Mouse (Mus musculus): ENCODE results near the gene Gramd1b.

Gramd1b gene

GRCm38 (mm10) chr9:40400171-40400570, 131.0 kb downstream of the Gramd1b start:
- DNase-seq (ENCODE audit: low spot score in 2 of 2) = no peak

GRCm38 (mm10) chr9:40399359-40399932, 131.7 kb downstream of the Gramd1b start:
- DNase-seq (ENCODE audit: low spot score in 2 of 2) = no peak

- no peak for DNase-seq (ENCODE audit: low spot score in 2 of 2)
Observed at GRCm38 (mm10) chr9:40397471-40398245, 133.5 kb downstream of the Gramd1b start.

GRCm38 (mm10) chr9:40397036-40397435, 134.1 kb downstream of the Gramd1b start:
- DNase-seq (ENCODE audit: low spot score in 2 of 2) = peak in 1 of 2 experiments; percentile 71

GRCm38 (mm10) chr9:40396171-40396570, 135.0 kb downstream of the Gramd1b start:
- DNase-seq (ENCODE audit: low spot score in 2 of 2) = no peak

GRCm38 (mm10) chr9:40391852-40392695, 139.1 kb downstream of the Gramd1b start:
- DNase-seq (ENCODE audit: low spot score in 2 of 2) = no peak

- no peak for DNase-seq (ENCODE audit: low spot score in 2 of 2)
Observed at GRCm38 (mm10) chr9:40391359-40391758, 139.8 kb downstream of the Gramd1b start.

- no peak for DNase-seq (ENCODE audit: low spot score in 2 of 2)
Observed at GRCm38 (mm10) chr9:40390904-40391303, 140.3 kb downstream of the Gramd1b start.

- no peak for DNase-seq (ENCODE audit: low spot score in 2 of 2)
Observed at GRCm38 (mm10) chr9:40390396-40390760, 140.8 kb downstream of the Gramd1b start.

GRCm38 (mm10) chr9:40389669-40390395, 141.4 kb downstream of the Gramd1b start:
- no peak for DNase-seq (ENCODE audit: low spot score in 2 of 2)

GRCm38 (mm10) chr9:40389175-40389574, 142.0 kb downstream of the Gramd1b start:
- no peak for DNase-seq (ENCODE audit: low spot score in 2 of 2)

- no peak for DNase-seq (ENCODE audit: low spot score in 2 of 2)
Observed at GRCm38 (mm10) chr9:40384781-40385180, 146.4 kb downstream of the Gramd1b start.

- no peak for DNase-seq (ENCODE audit: low spot score in 2 of 2)
Observed at GRCm38 (mm10) chr9:40382508-40382907, 148.7 kb downstream of the Gramd1b start.

GRCm38 (mm10) chr9:40381416-40382411, 149.5 kb downstream of the Gramd1b start:
- no peak for DNase-seq (ENCODE audit: low spot score in 2 of 2)

GRCm38 (mm10) chr9:40376711-40377410, 154.3 kb downstream of the Gramd1b start:
- DNase-seq (ENCODE audit: low spot score in 2 of 2) = no peak

GRCm38 (mm10) chr9:40376139-40376541, 155.0 kb downstream of the Gramd1b start:
- DNase-seq (ENCODE audit: low spot score in 2 of 2) = no peak

GRCm38 (mm10) chr9:40375518-40375917, 155.7 kb downstream of the Gramd1b start:
- no peak for DNase-seq (ENCODE audit: low spot score in 2 of 2)

GRCm38 (mm10) chr9:40374992-40375391, 156.2 kb downstream of the Gramd1b start:
- DNase-seq (ENCODE audit: low spot score in 2 of 2) = no peak

- no peak for DNase-seq (ENCODE audit: low spot score in 2 of 2)
Observed at GRCm38 (mm10) chr9:40374533-40374971, 156.6 kb downstream of the Gramd1b start.

- no peak for DNase-seq (ENCODE audit: low spot score in 2 of 2)
Observed at GRCm38 (mm10) chr9:40374052-40374451, 157.1 kb downstream of the Gramd1b start.

Measured in spleen, postnatal 10 days (tissue).